Mouse (Mus musculus): ENCODE results near the gene Spag6.

GRCm38 (mm10) chr2:18688286-18688685 is 5.5 kb upstream of the Spag6 start:
- TF ChIP-seq CTCF (IDR thresholded peaks at IDR 0.05; ENCODE audit: low read depth), result no peak
- TF ChIP-seq EP300 (IDR thresholded peaks at IDR 0.05; ENCODE audit: low read depth), result no peak
